Mouse (Mus musculus) left cerebral cortex, adult 2 months (tissue): ENCODE measurements around the gene Gak. TPM values are rescaled to one million over a fixed set of nuclear protein-coding genes. Genes with fewer than 3 reads are reported as not detected.

ENCODE experiments used
- DNase-seq, 2 experiments: peaks; one replicate each; pipeline ENCODE4 v3.0.0; 2021 to 2022; ENCODE audit warnings: low spot score in 2 of 2, mixed read lengths in 1 of 2; ENCODE audit errors: extremely low spot score in 1 of 2
- H3K27ac ChIP-seq: fragments of 200-600 bp; 2 replicates; pipeline ENCODE4 v1.8.1; 2022
- H3K4me3 ChIP-seq: fragments of 200-600 bp; 2 replicates; pipeline ENCODE4 v1.8.1; 2022
- CTCF ChIP-seq: fragments of 200-600 bp; IDR thresholded peaks from 2 replicates; pipeline ENCODE4 v1.8.1; 2022; ENCODE audit warnings: antibody characterized with exemption, mild to moderate bottlenecking, moderate library complexity
- intact Hi-C: fragments of 180-260 bp; cut with DNase I; formaldehyde crosslinking; loops from one replicate; pipeline ENCODE4 v1.15.1; 2025
- long read RNA-seq, 2 experiments: library from polyadenylated mRNA; stranded (forward); transcript quantifications; one replicate each; pipeline ENCODE4 v2.0.0; 2021; ENCODE audit warnings: borderline mapping rate in 2 of 2
- total RNA-seq, 2 experiments: library from RNA; stranded (reverse); gene quantifications; 2 replicates each; pipeline ENCODE4 v1.2.3; 2021

The Gak gene
- total RNA-seq: 100 to 1,000 TPM in 1 of 2 experiments, 10 to 100 TPM in 1; 98.8 to 106 TPM
- long read RNA-seq, experiment 1, full-length matches to known transcripts: 20 of 43 reads
- long read RNA-seq, experiment 1, partial matches to known transcripts: 17 of 43 reads
- long read RNA-seq, experiment 1, other reads (novel, unspliced or antisense): 6 of 43 reads
- long read RNA-seq, experiment 2, full-length matches to known transcripts: 8 of 36 reads
- long read RNA-seq, experiment 2, partial matches to known transcripts: 17 of 36 reads
- long read RNA-seq, experiment 2, other reads (novel, unspliced or antisense): 11 of 36 reads

- intact Hi-C loops: no loop called here
- no peak for TF ChIP-seq CTCF
- DNase-seq: peak; percentile 92 to 94
- peak within 1 kb of the TSS; percentile 72 for H3K4me3 ChIP-seq
- H3K27ac ChIP-seq: peak within 1 kb of the TSS; percentile 97
These were observed at the start of gene Gak, which contains the start of gene Tmem175 for GRCm38 (mm10) chr5:108629634-108630483. TSS of gene Gak (minus strand) at chr5:108629755. TSS of gene Tmem175 (plus strand) at chr5:108629770.

GRCm38 (mm10) chr5:108678296-108678854 lies 48.8 kb upstream of the Gak start:
- Histone ChIP-seq H3K4me3 (no peak overlapping the region), H3K27ac (no peak overlapping the region; the same call in 1 of the 2 replicates)
- DNase-seq: no peak
- no peak for TF ChIP-seq CTCF
- intact Hi-C loops: no loop called here

GRCm38 (mm10) chr5:108677605-108678295 lies 48.2 kb upstream of the Gak start:
- peak; percentile 78 to 85 for DNase-seq
- Histone ChIP-seq H3K4me3 (peak overlapping the region; percentile 28), H3K27ac (peak overlapping the region; percentile 90)
- intact Hi-C loops: no loop called here
- no peak; the same call in 1 of the 2 replicates for TF ChIP-seq CTCF

- no peak; the same call in 1 of the 2 replicates for TF ChIP-seq CTCF
- H3K4me3 ChIP-seq: peak overlapping the region; percentile 28
- DNase-seq: no peak
- H3K27ac ChIP-seq: peak overlapping the region; percentile 90
- intact Hi-C loops: no loop called here
These were observed 47.4 kb upstream of the Gak start for GRCm38 (mm10) chr5:108676772-108677498.

- intact Hi-C loops: no loop called here
- no peak for DNase-seq
- TF ChIP-seq CTCF: no peak
- Histone ChIP-seq H3K4me3 (no peak within 1 kb of the TSS), H3K27ac (no peak within 1 kb of the TSS)
These were observed 45.8 kb upstream of the Gak start, which contains the start of gene Slc26a1 for GRCm38 (mm10) chr5:108675251-108675816. TSS of gene Slc26a1 (minus strand) at chr5:108675569.

- Histone ChIP-seq H3K4me3 (no peak overlapping the region), H3K27ac (no peak overlapping the region)
- TF ChIP-seq CTCF: no peak
- DNase-seq: no peak
- intact Hi-C loops: no loop called here
These were observed 45.1 kb upstream of the Gak start for GRCm38 (mm10) chr5:108674624-108675023.

GRCm38 (mm10) chr5:108671757-108672156 lies 42.2 kb upstream of the Gak start:
- intact Hi-C loops: loop anchor here (2.0 kb wide), 1 partner anchor 55 kb away; no protein-coding TSS in a partner anchor
- Histone ChIP-seq H3K27ac (no peak overlapping the region), H3K4me3 (no peak overlapping the region)
- no peak for DNase-seq
- no peak; the same call in 1 of the 2 replicates for TF ChIP-seq CTCF

GRCm38 (mm10) chr5:108670785-108671184 lies 41.2 kb upstream of the Gak start:
- intact Hi-C loops: loop anchor here (2.0 kb wide), 1 partner anchor 56 kb away; no protein-coding TSS in a partner anchor
- Histone ChIP-seq H3K27ac (no peak overlapping the region; the same call in 1 of the 2 replicates), H3K4me3 (no peak overlapping the region)
- DNase-seq: no peak
- TF ChIP-seq CTCF: peak; percentile 52

GRCm38 (mm10) chr5:108669986-108670385 lies 40.4 kb upstream of the Gak start:
- intact Hi-C loops: loop anchor here (2.0 to 10.0 kb wide), 3 partner anchors 57 to 535 kb away; partner anchors contain the start of genes Atp5k, Ccdc18 and Tmed5
- peak overlapping the region; percentile 99 for H3K27ac ChIP-seq
- DNase-seq: no peak
- TF ChIP-seq CTCF: no peak
- H3K4me3 ChIP-seq: peak overlapping the region; percentile 54
